Mouse (Mus musculus) embryonic facial prominence, embryonic 10.5 days (tissue): ENCODE data around the gene Itga5. TPM values are rescaled to one million over a fixed set of nuclear protein-coding genes. Genes with fewer than 3 reads are reported as not detected.

ENCODE experiments used
- microRNA-seq: library from miRNA; unstranded; fragments of <30 nt; microRNA quantifications from one replicate; pipeline ENCODE4, GENCODE M21; 2017
- polyA plus RNA-seq: library from polyadenylated mRNA; unstranded; fragments of >200 nt; fragmentation: Nextera tagmentation; extraction: Ambion mirVana; gene quantifications from 2 replicates; pipeline ENCODE4 v1.2.1, GENCODE M21; 2016

Gene Itga5
- polyA plus RNA-seq, 1 experiment from 2014 or later: 29.7 TPM

Small RNA genes within 50 kb of the gene (microRNA-seq; reads per million reads assigned to microRNA genes)
- not detected for gene Mir6963

Other genes starting within 250 kb of the Itga5 start
- gene Smug1, start 199.7 kb downstream of the Itga5 start, polyA plus RNA-seq: 15.7 and 19.6 TPM in 2 replicates
- gene Cbx5, start 126.9 kb downstream of the Itga5 start, polyA plus RNA-seq: 202 and 206 TPM in 2 replicates
- gene Hnrnpa1, start 126.3 kb downstream of the Itga5 start, polyA plus RNA-seq: 1,897 and 1,928 TPM in 2 replicates
- gene Nfe2, start 108.4 kb downstream of the Itga5 start, polyA plus RNA-seq: 4.7 and 5.9 TPM in 2 replicates
- 281 and 285 TPM in 2 replicates for gene Copz1, start 94.0 kb downstream of the Itga5 start, polyA plus RNA-seq
- gene Gpr84, start 56.2 kb downstream of the Itga5 start, polyA plus RNA-seq: 0.16 and 0.29 TPM in 2 replicates
- 22.1 and 22.7 TPM in 2 replicates for gene Zfp385a, start 26.7 kb downstream of the Itga5 start, polyA plus RNA-seq
- gene Gtsf1, start 63.7 kb upstream of the Itga5 start, polyA plus RNA-seq: not detected in 2 replicates
- gene Gtsf2, start 81.7 kb upstream of the Itga5 start, polyA plus RNA-seq: not detected in 2 replicates
- gene Nckap1l, start 87.0 kb upstream of the Itga5 start, polyA plus RNA-seq: 1.1 and 1.3 TPM in 2 replicates
- gene Pde1b, start 136.3 kb upstream of the Itga5 start, polyA plus RNA-seq: 6.0 and 10.4 TPM in 2 replicates
- gene Ppp1r1a, start 171.2 kb upstream of the Itga5 start, polyA plus RNA-seq: 14.3 and 16.4 TPM in 2 replicates
- not detected in 2 replicates for gene Glycam1, start 198.3 kb upstream of the Itga5 start, polyA plus RNA-seq